Mouse (Mus musculus) heart, postnatal 0 days (tissue): ENCODE measurements around the gene P4ha1. TPM values are rescaled to one million over a fixed set of nuclear protein-coding genes. Genes with fewer than 3 reads are reported as not detected.
"Not testable (repeated sequence)": the region's sequence is repeated elsewhere in the genome, so short reads cannot be mapped to it uniquely, and the experiment has no call there.

Experiments used
- ATAC-seq: fragments of 200-750 bp; cut with Nextera tagmentation; 2 replicates; pipeline ENCODE4 v1.8.0; 2017; ENCODE audit warnings: low read depth, moderate number of reproducible peaks, moderate library complexity; ENCODE audit not compliant: insufficient read depth
- DNase-seq: peaks from one replicate; pipeline ENCODE4 v3.0.0-alpha.2; 2016; ENCODE audit warnings: low spot score
- H3K27ac ChIP-seq: fragments of 300-500 bp; sonication (generic); 2 replicates; pipeline ENCODE4 v1.5.1; 2014; ENCODE audit warnings: low read depth, mild to moderate bottlenecking
- H3K27me3 ChIP-seq: fragments of 300-500 bp; sonication (generic); 2 replicates; pipeline ENCODE4 v1.6.1; 2014; ENCODE audit warnings: low read length, mixed read lengths; ENCODE audit not compliant: control insufficient read depth, insufficient read depth
- H3K36me3 ChIP-seq: fragments of 300-500 bp; sonication (generic); replicated peaks from 2 replicates; pipeline ENCODE4 v1.6.1; 2014; ENCODE audit warnings: low read length, mixed read lengths; ENCODE audit not compliant: control insufficient read depth, insufficient read depth
- H3K4me1 ChIP-seq: fragments of 300-500 bp; sonication (generic); 2 replicates; pipeline ENCODE4 v1.6.1; 2014; ENCODE audit warnings: antibody characterized with exemption; ENCODE audit not compliant: control insufficient read depth, insufficient read depth
- H3K4me2 ChIP-seq: fragments of 300-500 bp; sonication (generic); 2 replicates; pipeline ENCODE4 v1.6.1; 2014; ENCODE audit warnings: low read depth, mild to moderate bottlenecking, low read length, moderate library complexity
- H3K4me3 ChIP-seq: fragments of 300-500 bp; sonication (generic); 2 replicates; pipeline ENCODE4 v1.5.1; 2014; ENCODE audit warnings: low read depth, low read length
- H3K9ac ChIP-seq: fragments of 300-500 bp; sonication (generic); replicated peaks from 2 replicates; pipeline ENCODE4 v1.6.1; 2014; ENCODE audit warnings: low read depth, low read length, mixed read lengths
- H3K9me3 ChIP-seq: fragments of 300-500 bp; sonication (generic); replicated peaks from 2 replicates; pipeline ENCODE4 v1.6.1; 2016; ENCODE audit warnings: low read length; ENCODE audit not compliant: control insufficient read depth
- CTCF ChIP-seq: IDR thresholded peaks from 2 replicates; pipeline ENCODE4 v1.5.1; 2016; ENCODE audit warnings: antibody characterized with exemption, control low read depth, low read depth
- EP300 ChIP-seq: IDR thresholded peaks from 2 replicates; pipeline ENCODE4 v1.6.1; 2016; ENCODE audit warnings: antibody characterized with exemption, low read depth
- WGBS: fragments of 180-500 bp; shearing (Covaris S2); extraction: QIAGEN DNeasy Blood & Tissue Kit; methylation state at CpG from one replicate; pipeline ENCODE4 v1.1.7; 2014; 5-methylcytosine and 5-hydroxymethylcytosine counted together
- polyA plus RNA-seq: library from polyadenylated mRNA; unstranded; fragments of >200 nt; fragmentation: Nextera tagmentation; extraction: Ambion mirVana; gene quantifications from 2 replicates; pipeline ENCODE4 v1.2.1, GENCODE M21; 2015
- total RNA-seq: library from RNA; depleted of rRNA; stranded (reverse); fragments of >200 nt; gene quantifications from 2 replicates; pipeline ENCODE4 v1.2.3, GENCODE M21; 2014; ENCODE audit warnings: low replicate concordance

Gene P4ha1
- total and polyA plus RNA-seq, 2 experiments from 2014 or later: 13.8 to 28.4 TPM

- no peak for TF ChIP-seq CTCF
- TF ChIP-seq EP300: no peak
- Histone ChIP-seq H3K9ac (no peak overlapping the region), H3K9me3 (no peaks in the 10 kb centered on the region), H3K4me1 (no peaks in the 10 kb centered on the region), H3K27me3 (no peaks in the 10 kb centered on the region), H3K4me2 (no peak overlapping the region), H3K36me3 (peaks cover 87% of the 10 kb centered on the region), H3K4me3 (no peak overlapping the region), H3K27ac (no peak overlapping the region)
- ATAC-seq (no peak), DNase-seq (no peak)
- 84% methylated on average over 9 of the region's 9 CpGs for WGBS
Measured at GRCm38 (mm10) chr10:59369426-59369825, 46.3 kb downstream of the P4ha1 start.

- ATAC-seq (no peak), DNase-seq (no peak)
- H3K4me1 ChIP-seq: no peaks in the 10 kb centered on the region
- no peaks in the 10 kb centered on the region for H3K9me3 ChIP-seq
- H3K4me2 ChIP-seq: no peak overlapping the region
- no peak overlapping the region for H3K4me3 ChIP-seq
- H3K27ac ChIP-seq: no peak overlapping the region
- no peak for TF ChIP-seq CTCF
- no peak for TF ChIP-seq EP300
- no peaks in the 10 kb centered on the region for H3K27me3 ChIP-seq
- no peak overlapping the region for H3K9ac ChIP-seq
- 83% methylated on average over 10 of the region's 10 CpGs for WGBS
- H3K36me3 ChIP-seq: peaks cover 22% of the 10 kb centered on the region
Measured at GRCm38 (mm10) chr10:59377906-59378305, 54.8 kb downstream of the P4ha1 start.

- ATAC-seq: no peak
- Histone ChIP-seq H3K9ac (no peak overlapping the region), H3K4me2 (no peak overlapping the region), H3K9me3 (no peaks in the 10 kb centered on the region), H3K27ac (no peak overlapping the region), H3K4me3 (no peak overlapping the region), H3K4me1 (no peaks in the 10 kb centered on the region), H3K36me3 (peaks cover 15% of the 10 kb centered on the region), H3K27me3 (no peaks in the 10 kb centered on the region)
- no peak for DNase-seq
- peak; percentile 18; the same call in 1 of the 2 replicates for TF ChIP-seq CTCF
- no peak for TF ChIP-seq EP300
- WGBS: 94% methylated on average over 4 of the region's 4 CpGs
Measured at GRCm38 (mm10) chr10:59378728-59379127, 55.6 kb downstream of the P4ha1 start.

GRCm38 (mm10) chr10:59379927-59380326 lies 56.8 kb downstream of the P4ha1 start:
- no peak for TF ChIP-seq EP300
- TF ChIP-seq CTCF: no peak
- H3K36me3 ChIP-seq: peaks cover 3% of the 10 kb centered on the region; the same call in 1 of the 2 replicates
- no peak overlapping the region for H3K27ac ChIP-seq
- no peak overlapping the region for H3K4me3 ChIP-seq
- ATAC-seq (no peak), DNase-seq (no peak)
- no peaks in the 10 kb centered on the region for H3K4me1 ChIP-seq
- H3K27me3 ChIP-seq: no peaks in the 10 kb centered on the region
- H3K4me2 ChIP-seq: no peak overlapping the region
- no peak overlapping the region for H3K9ac ChIP-seq
- no peaks in the 10 kb centered on the region for H3K9me3 ChIP-seq
- WGBS: 9% methylated on average over 3 of the region's 3 CpGs

- H3K36me3 ChIP-seq: no peaks in the 10 kb centered on the region
- no peak overlapping the region for H3K27ac ChIP-seq
- WGBS: 28% methylated on average over 2 of the region's 2 CpGs
- ATAC-seq (no peak), DNase-seq (no peak)
- no peaks in the 10 kb centered on the region for H3K4me1 ChIP-seq
- H3K9ac ChIP-seq: no peak overlapping the region
- TF ChIP-seq EP300 (no peak), CTCF (no peak)
- H3K27me3 ChIP-seq: no peaks in the 10 kb centered on the region
- H3K4me3 ChIP-seq: no peak overlapping the region
- H3K4me2 ChIP-seq: no peak overlapping the region
- no peaks in the 10 kb centered on the region for H3K9me3 ChIP-seq
Measured at GRCm38 (mm10) chr10:59380411-59380821, 57.3 kb downstream of the P4ha1 start.

- not testable (repeated sequence) for H3K4me1 ChIP-seq, H3K4me3 ChIP-seq, H3K27ac ChIP-seq, H3K9me3 ChIP-seq, H3K36me3 ChIP-seq, ATAC-seq, H3K27me3 ChIP-seq, H3K9ac ChIP-seq, DNase-seq, H3K4me2 ChIP-seq
- 69% methylated on average over 5 of the region's 10 CpGs for WGBS
Measured at GRCm38 (mm10) chr10:59381563-59381962, 58.5 kb downstream of the P4ha1 start.
